Mouse (Mus musculus) midbrain, embryonic 15.5 days (tissue): ENCODE data around the gene Clpb. TPM values are rescaled to one million over a fixed set of nuclear protein-coding genes. Genes with fewer than 3 reads are reported as not detected.

Experiments used
- ATAC-seq: fragments of 200-750 bp; cut with Nextera tagmentation; replicated peaks from 2 replicates; pipeline ENCODE4 v1.8.0; 2017; ENCODE audit warnings: moderate TSS enrichment
- H3K27ac ChIP-seq: fragments of 300-500 bp; sonication (generic); 2 replicates; pipeline ENCODE4 v1.5.1; 2015; ENCODE audit warnings: mild to moderate bottlenecking, inconsistent platforms
- H3K27me3 ChIP-seq: fragments of 300-500 bp; sonication (generic); replicated peaks from 2 replicates; pipeline ENCODE4 v1.6.1; 2015; ENCODE audit warnings: inconsistent platforms
- H3K36me3 ChIP-seq: fragments of 300-500 bp; sonication (generic); replicated peaks from 2 replicates; pipeline ENCODE4 v1.6.1; 2015; ENCODE audit warnings: inconsistent platforms
- H3K4me1 ChIP-seq: fragments of 300-500 bp; sonication (generic); 2 replicates; pipeline ENCODE4 v1.6.1; 2015; ENCODE audit warnings: inconsistent platforms
- H3K4me2 ChIP-seq: fragments of 300-500 bp; sonication (generic); 2 replicates; pipeline ENCODE4 v1.6.1; 2015; ENCODE audit warnings: inconsistent platforms, mild to moderate bottlenecking, moderate library complexity
- H3K4me3 ChIP-seq: fragments of 300-500 bp; sonication (generic); 2 replicates; pipeline ENCODE4 v1.5.1; 2015; ENCODE audit warnings: mild to moderate bottlenecking, inconsistent platforms
- H3K9ac ChIP-seq: fragments of 300-500 bp; sonication (generic); 2 replicates; pipeline ENCODE4 v1.6.1; 2015; ENCODE audit warnings: mild to moderate bottlenecking, inconsistent platforms
- H3K9me3 ChIP-seq: fragments of 300-500 bp; sonication (generic); 2 replicates; pipeline ENCODE4 v1.6.1; 2016; ENCODE audit warnings: inconsistent platforms
- WGBS: fragments of 180-500 bp; shearing (Covaris S2); methylation state at CpG from one replicate; pipeline ENCODE4 v1.1.7; 2015; ENCODE audit warnings: mixed read lengths; 5-methylcytosine and 5-hydroxymethylcytosine counted together
- polyA plus RNA-seq: library from polyadenylated mRNA; unstranded; fragments of >200 nt; fragmentation: Nextera tagmentation; extraction: Ambion mirVana; gene quantifications from 2 replicates; pipeline ENCODE4 v1.2.1, GENCODE M21; 2015

Gene Clpb
- polyA plus RNA-seq, 1 experiment from 2014 or later = 40.6 TPM

DNA sequence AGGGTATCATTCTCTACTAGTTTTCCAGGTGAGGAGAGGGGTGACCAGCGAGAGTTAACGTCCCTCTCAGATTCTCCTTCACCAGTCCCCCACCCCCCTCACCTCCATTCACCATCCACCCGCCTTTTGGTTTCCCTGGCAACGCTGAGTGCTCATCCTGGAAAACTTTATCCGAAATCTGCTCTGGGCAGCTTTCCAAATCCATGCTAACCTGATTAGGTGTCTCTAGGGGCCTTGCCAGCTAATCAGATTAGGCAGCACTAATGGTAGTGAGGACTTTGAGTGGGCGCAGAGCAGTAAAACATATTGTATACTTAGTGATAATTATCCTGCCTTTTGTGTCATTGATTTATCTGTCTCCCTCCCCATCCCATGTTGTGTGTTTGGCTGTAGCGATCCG is 109.3 kb downstream of the Clpb start:
- peak overlapping the region; percentile 18; the same call in 1 of the 2 replicates for H3K4me2 ChIP-seq
- no peak overlapping the region for H3K4me3 ChIP-seq
- no peaks in the 10 kb centered on the region for H3K9me3 ChIP-seq
- H3K4me1 ChIP-seq = peaks cover 16% of the 10 kb centered on the region
- H3K9ac ChIP-seq = no peak overlapping the region
- WGBS = 19% methylated on average over 8 of the region's 8 CpGs
- H3K36me3 ChIP-seq = no peaks in the 10 kb centered on the region
- ATAC-seq = peak; percentile 69
- no peaks in the 10 kb centered on the region for H3K27me3 ChIP-seq
- H3K27ac ChIP-seq = no peak overlapping the region

DNA sequence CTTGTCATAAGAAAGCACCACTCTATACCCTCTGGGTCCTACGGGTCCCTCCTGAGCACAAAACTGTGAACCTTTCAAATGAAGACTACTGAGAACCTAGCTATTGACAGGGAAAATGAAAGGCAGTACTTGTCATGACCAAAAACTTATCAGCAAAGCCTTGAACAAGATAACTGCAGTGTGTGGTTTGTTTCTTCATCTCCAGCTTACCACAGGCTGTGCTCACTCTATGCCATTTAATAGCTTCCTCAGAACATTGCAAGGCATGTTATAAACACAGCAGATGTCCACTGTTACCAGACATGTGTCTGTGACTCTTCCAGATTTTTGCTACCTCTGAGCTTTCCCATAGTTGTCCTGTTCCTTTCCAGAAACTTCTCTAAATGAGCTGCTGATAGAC is 113.6 kb downstream of the Clpb start:
- no peak for ATAC-seq
- H3K9me3 ChIP-seq = no peaks in the 10 kb centered on the region
- H3K9ac ChIP-seq = no peak overlapping the region
- H3K36me3 ChIP-seq = no peaks in the 10 kb centered on the region
- H3K4me1 ChIP-seq = peaks cover 13% of the 10 kb centered on the region
- H3K27me3 ChIP-seq = no peaks in the 10 kb centered on the region
- H3K4me2 ChIP-seq = no peak overlapping the region
- H3K27ac ChIP-seq = no peak overlapping the region
- WGBS = 79% methylated on average over 1 of the region's 1 CpGs
- H3K4me3 ChIP-seq = no peak overlapping the region

- under 1% methylated on average over 44 of the region's 45 CpGs for WGBS
- Histone ChIP-seq H3K4me3 (peak within 1 kb of the TSS; percentile 21), H3K27me3 (peaks cover 65% of the 10 kb centered on the region), H3K36me3 (no peaks in the 10 kb centered on the region), H3K9ac (no peak within 1 kb of the TSS), H3K4me1 (peaks cover 31% of the 10 kb centered on the region), H3K4me2 (peak within 1 kb of the TSS; percentile 41), H3K27ac (no peak within 1 kb of the TSS), H3K9me3 (no peaks in the 10 kb centered on the region)
- 0 out of 2 replicates have a peak, but pooled peaks have one; percentile 15 for ATAC-seq
These were observed 154.5 kb downstream of the Clpb start, which contains the start of gene Phox2a for GRCm38 (mm10) chr7:101817861-101818401. Phox2a (plus strand) TSS chr7:101818313.

DNA sequence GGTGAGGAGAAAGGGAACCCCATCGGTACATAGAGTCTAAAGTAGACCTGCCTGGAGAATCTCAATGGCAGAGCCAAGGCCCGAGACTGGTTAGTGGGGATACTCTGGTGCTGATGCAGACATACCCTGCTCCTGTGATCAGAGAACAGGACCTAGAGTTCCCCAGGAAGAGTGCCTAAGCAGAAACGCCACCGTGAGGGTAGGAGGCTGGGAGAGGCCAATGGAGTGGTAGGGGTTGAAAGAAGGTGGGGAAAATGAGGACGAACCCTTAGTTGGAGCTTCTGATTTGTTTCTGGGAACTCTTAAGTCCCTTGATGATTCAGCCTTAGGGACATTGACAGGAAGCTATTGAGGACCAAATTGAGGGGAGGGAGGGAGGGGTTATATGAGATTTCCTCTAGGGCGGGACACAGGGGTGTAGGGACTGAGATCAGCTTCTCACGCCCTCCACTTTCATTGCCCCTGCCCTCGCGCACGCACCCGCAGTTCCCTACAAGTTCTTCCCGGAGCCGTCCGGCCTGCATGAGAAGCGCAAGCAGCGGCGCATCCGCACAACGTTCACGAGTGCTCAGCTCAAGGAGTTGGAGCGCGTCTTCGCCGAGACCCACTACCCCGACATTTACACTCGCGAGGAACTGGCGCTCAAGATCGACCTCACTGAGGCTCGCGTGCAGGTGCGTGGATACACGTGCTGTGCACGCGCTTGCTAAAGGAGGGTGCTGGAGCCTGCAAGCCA is 157.0 kb downstream of the Clpb start:
- Histone ChIP-seq H3K27me3 (peaks cover 71% of the 10 kb centered on the region), H3K4me2 (peak overlapping the region; percentile 60), H3K9ac (no peak overlapping the region; the same call in 1 of the 2 replicates), H3K9me3 (no peaks in the 10 kb centered on the region), H3K27ac (no peak overlapping the region), H3K4me3 (peak overlapping the region; percentile 34), H3K4me1 (peaks cover 35% of the 10 kb centered on the region), H3K36me3 (no peaks in the 10 kb centered on the region)
- ATAC-seq = no peak
- WGBS = 3% methylated on average over 35 of the region's 35 CpGs

- WGBS = under 1% methylated on average over 67 of the region's 71 CpGs
- Histone ChIP-seq H3K4me2 (peak overlapping the region; percentile 60), H3K9me3 (no peaks in the 10 kb centered on the region), H3K4me3 (peak overlapping the region; percentile 35), H3K9ac (0 out of 2 replicates have a peak overlapping the region, but pooled peaks have one; percentile 13), H3K27me3 (peaks cover 65% of the 10 kb centered on the region), H3K36me3 (no peaks in the 10 kb centered on the region), H3K27ac (no peak overlapping the region), H3K4me1 (peaks cover 35% of the 10 kb centered on the region)
- peak; percentile 59 for ATAC-seq
These were observed 158.4 kb downstream of the Clpb start for GRCm38 (mm10) chr7:101821571-101822501.

- Histone ChIP-seq H3K4me1 (peaks cover 30% of the 10 kb centered on the region), H3K9me3 (no peaks in the 10 kb centered on the region), H3K4me3 (no peak overlapping the region), H3K27ac (no peak overlapping the region), H3K4me2 (no peak overlapping the region), H3K36me3 (no peaks in the 10 kb centered on the region), H3K27me3 (peaks cover 53% of the 10 kb centered on the region), H3K9ac (no peak overlapping the region)
- 33% methylated on average over 31 of the region's 32 CpGs for WGBS
- peak; percentile 24 for ATAC-seq
These were observed 159.7 kb downstream of the Clpb start for GRCm38 (mm10) chr7:101822836-101823757.

GRCm38 (mm10) chr7:101823758-101824630 is 160.6 kb downstream of the Clpb start:
- Histone ChIP-seq H3K4me3 (no peak overlapping the region), H3K4me2 (no peak overlapping the region), H3K9ac (no peak overlapping the region), H3K4me1 (peaks cover 26% of the 10 kb centered on the region), H3K27me3 (peaks cover 45% of the 10 kb centered on the region), H3K36me3 (no peaks in the 10 kb centered on the region), H3K27ac (no peak overlapping the region), H3K9me3 (no peaks in the 10 kb centered on the region)
- ATAC-seq = no peak
- 86% methylated on average over 18 of the region's 18 CpGs for WGBS

DNA sequence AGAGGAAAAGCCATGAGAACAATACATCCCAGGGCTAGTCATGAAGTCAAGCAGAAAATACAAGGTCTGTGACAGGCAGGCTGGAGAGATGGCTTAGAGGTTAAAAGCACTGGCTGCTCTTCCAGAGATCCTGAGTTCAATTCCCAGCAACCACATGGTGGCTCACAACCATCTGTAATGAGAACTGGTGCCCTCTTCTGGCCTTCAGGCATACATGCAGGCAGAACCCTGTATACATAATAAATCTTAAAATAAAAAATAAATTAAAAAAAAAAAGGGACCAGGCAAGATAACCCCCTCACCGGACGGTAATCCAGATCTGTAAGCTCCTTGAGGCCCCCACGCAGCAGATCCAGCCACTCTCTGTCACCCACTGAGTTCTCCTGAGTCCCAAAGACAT is 166.9 kb downstream of the Clpb start:
- H3K4me1 ChIP-seq = 0 out of 2 replicates have a peak, but pooled peaks cover 5% of the 10 kb centered on the region
- no peak overlapping the region for H3K4me3 ChIP-seq
- no peaks in the 10 kb centered on the region for H3K9me3 ChIP-seq
- H3K27ac ChIP-seq = no peak overlapping the region
- no peak overlapping the region for H3K4me2 ChIP-seq
- ATAC-seq = no peak
- 100% methylated on average over 3 of the region's 3 CpGs for WGBS
- H3K9ac ChIP-seq = no peak overlapping the region
- H3K27me3 ChIP-seq = no peaks in the 10 kb centered on the region
- H3K36me3 ChIP-seq = no peaks in the 10 kb centered on the region

- H3K9me3 ChIP-seq = no peaks in the 10 kb centered on the region
- H3K4me1 ChIP-seq = peaks cover 10% of the 10 kb centered on the region
- H3K9ac ChIP-seq = no peak overlapping the region
- H3K27me3 ChIP-seq = no peaks in the 10 kb centered on the region
- 94% methylated on average over 8 of the region's 8 CpGs for WGBS
- no peak overlapping the region for H3K4me2 ChIP-seq
- H3K36me3 ChIP-seq = no peaks in the 10 kb centered on the region
- no peak overlapping the region for H3K4me3 ChIP-seq
- ATAC-seq = no peak
- no peak overlapping the region for H3K27ac ChIP-seq
These were observed 168.0 kb downstream of the Clpb start for GRCm38 (mm10) chr7:101831437-101831836.

DNA sequence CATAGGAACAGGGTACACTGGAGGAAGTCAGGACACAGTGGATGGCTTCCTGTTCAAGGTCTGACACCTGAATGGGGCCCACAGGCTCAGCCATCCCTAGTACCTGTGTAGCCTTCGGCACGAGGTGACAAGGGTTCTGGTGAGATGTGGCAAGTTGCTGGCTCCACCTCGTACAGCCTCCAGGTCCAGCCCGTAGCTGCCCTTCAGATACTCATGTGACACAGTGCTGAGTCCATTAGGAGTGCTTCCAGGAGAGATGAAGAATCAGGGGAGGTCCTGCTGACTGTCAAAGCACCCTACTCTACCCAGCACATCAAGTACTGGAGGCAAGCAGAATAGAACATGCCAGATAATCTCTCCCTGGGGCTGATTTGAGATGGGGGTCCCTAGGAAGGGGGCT is 168.9 kb downstream of the Clpb start:
- no peaks in the 10 kb centered on the region for H3K9me3 ChIP-seq
- H3K36me3 ChIP-seq = no peaks in the 10 kb centered on the region
- no peak overlapping the region for H3K4me3 ChIP-seq
- no peak overlapping the region for H3K4me2 ChIP-seq
- no peak for ATAC-seq
- H3K9ac ChIP-seq = no peak overlapping the region
- H3K27ac ChIP-seq = no peak overlapping the region
- no peaks in the 10 kb centered on the region for H3K27me3 ChIP-seq
- WGBS = 97% methylated on average over 4 of the region's 4 CpGs
- peaks cover 19% of the 10 kb centered on the region for H3K4me1 ChIP-seq

GRCm38 (mm10) chr7:101833352-101833751 is 169.9 kb downstream of the Clpb start:
- 80% methylated on average over 5 of the region's 5 CpGs for WGBS
- Histone ChIP-seq H3K27ac (no peak overlapping the region), H3K4me1 (peaks cover 27% of the 10 kb centered on the region)

More at GRCm38 (mm10) chr7:101833352-101833751, 169.9 kb downstream of the Clpb start:
- no peaks in the 10 kb centered on the region for H3K9me3 ChIP-seq
- H3K27me3 ChIP-seq = no peaks in the 10 kb centered on the region; the same call in 1 of the 2 replicates
- no peak overlapping the region for H3K4me3 ChIP-seq
- no peak overlapping the region for H3K4me2 ChIP-seq
- no peak overlapping the region for H3K9ac ChIP-seq
- ATAC-seq = no peak
- no peaks in the 10 kb centered on the region for H3K36me3 ChIP-seq
